Mouse (Mus musculus) MN1 (cell line): ENCODE measurements around the gene 2010300C02Rik.
"Not testable (repeated sequence)": the region's sequence is repeated elsewhere in the genome, so short reads cannot be mapped to it uniquely, and the experiment has no call there.

Experiments
- DNase-seq: peaks from one replicate; pipeline ENCODE4 v3.0.0-alpha.2; 2016; ENCODE audit warnings: low spot score

The 2010300C02Rik gene

DNA sequence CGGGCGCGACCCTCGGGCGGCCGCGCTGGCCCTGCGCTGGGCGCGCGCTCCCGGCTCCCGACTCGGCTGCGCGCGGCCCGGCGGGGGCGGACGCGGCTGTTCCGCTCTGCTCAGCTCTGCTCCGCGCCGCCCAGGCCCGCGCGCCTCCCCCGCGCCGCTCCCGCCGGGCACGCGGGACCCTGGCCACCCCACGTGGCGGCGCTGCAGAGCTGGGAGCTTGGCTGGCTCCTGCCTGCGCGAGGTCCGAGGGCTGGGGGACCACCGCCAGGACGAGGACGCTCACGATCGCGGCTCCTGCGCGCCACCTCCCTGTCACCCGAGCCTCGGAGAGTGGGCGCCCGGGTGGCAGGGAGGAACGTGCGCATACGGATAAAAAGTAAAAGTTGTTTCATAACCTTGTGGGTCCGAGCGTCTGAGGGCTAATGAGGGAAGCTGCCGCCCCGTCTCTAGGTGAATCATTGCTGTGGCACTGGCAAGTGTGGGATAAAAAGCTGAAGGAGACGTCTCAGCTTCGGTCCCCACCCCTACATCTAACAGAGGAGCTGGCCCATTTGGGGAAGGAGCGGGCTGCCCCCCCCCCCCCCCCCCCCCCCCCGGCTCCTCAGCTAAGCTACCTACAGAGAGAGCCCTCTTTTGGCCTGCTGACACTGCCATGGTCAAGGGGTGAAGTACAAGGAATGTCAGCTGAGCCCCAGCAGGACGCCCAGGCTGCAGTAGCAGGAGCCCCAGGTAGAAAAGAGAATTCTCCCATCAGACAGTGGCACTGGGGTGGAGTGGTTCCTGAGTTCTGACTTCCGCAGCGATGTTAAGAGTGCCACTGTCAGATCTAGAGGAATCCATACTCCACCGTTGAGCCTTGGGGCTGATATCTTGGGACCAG, at the start of gene 2010300C02Rik:
2010300C02Rik (minus strand) TSS at position 325 of the 880 bp plus-strand sequence.
- no peak for DNase-seq

DNA sequence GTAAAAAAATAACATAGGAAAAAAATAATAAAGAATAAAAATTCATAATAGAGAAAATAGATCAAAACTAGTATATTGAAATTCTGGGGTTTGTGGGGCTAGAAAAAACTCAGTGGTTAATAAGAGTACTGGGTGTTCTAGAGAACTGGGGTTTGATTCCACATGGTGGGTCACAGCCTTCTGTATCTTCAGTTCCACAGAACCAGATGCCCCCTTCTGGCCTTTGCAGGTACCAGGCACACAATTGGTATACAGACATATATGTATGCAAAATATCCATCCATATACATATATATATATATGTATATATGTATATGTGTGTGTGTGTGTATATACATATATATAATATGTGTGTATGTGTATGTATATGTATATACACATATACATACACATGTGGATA, 39.5 kb upstream of the 2010300C02Rik start:
- no peak for DNase-seq

DNA sequence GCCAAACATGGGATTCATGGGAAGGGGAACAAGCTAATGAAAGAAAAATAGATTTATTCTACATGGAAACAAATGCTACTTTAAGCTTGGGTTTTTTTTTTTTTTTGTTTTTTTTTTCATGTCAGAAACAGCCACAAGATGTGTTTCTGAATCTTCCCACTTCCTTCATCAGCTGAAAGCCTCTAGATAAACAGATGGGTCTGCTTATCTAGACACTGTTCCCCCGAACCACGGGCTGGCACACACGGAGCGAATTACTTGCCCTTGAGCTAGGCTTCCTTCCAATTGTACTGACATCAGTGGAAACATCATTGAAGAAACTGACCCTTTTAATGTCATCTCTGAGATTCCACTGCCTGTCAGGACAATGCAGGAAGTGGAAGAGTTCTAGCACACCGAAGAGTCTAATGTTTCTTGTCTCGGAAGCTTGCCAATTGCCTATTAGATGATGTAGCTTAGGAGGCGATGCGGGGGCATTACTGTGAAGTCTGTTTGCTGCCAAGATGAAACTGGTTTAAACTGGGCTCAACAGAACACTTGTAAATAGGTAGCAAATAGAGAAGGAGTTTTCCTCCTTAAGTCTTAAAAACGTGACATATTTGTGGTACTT, 24.9 kb upstream of the 2010300C02Rik start:
- DNase-seq, result no peak

DNA sequence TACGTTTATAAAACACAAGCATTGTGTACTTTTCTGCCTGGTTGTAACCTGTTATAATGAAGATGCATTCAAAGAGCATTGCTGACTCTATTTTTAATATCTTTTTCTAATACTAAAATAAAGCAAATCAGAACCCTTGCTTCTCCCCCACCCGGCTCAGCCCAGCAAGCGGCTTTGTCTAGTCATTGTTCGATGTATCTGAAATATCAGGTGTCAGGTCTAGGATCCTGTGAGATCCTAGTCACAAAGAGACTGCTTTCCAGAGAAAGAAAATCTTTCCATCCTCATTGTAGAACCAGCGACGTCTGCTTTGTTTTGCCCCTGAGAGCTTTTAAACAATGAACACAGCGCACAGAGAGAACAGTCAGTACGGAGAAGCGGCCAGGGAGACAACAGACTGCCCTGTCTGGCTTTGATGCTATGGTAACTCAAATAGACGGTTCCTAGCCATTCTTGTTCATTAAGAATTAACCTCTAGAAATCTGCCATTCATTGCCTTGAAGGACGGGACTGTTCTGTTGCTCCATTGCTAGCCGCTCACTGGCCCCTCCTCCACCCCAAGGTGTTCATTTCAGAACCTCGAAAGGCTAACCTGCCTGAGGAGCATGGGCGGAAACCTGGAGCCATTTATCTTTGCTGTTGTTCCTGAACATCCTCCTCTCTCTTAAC, 22.9 kb upstream of the 2010300C02Rik start:
- no peak for DNase-seq

DNA sequence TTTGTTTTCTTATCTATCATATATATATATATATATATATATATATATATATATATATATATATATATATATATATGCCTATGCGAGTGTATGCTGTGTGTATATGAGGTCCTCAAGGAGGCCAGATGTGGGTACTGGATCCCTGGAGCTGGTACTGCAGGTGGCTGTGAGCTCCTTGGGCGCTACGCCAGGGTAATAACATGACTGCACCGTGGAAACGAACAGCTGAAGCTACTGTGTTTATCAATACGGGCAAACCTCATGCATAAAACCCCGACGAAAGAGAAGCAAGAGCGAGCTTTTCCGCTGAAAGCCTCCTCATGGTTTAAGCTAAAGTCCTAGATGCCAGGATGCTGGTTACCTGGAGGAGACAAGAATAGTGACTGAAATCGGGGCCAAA, 22.2 kb upstream of the 2010300C02Rik start:
- DNase-seq, result no peak

DNA sequence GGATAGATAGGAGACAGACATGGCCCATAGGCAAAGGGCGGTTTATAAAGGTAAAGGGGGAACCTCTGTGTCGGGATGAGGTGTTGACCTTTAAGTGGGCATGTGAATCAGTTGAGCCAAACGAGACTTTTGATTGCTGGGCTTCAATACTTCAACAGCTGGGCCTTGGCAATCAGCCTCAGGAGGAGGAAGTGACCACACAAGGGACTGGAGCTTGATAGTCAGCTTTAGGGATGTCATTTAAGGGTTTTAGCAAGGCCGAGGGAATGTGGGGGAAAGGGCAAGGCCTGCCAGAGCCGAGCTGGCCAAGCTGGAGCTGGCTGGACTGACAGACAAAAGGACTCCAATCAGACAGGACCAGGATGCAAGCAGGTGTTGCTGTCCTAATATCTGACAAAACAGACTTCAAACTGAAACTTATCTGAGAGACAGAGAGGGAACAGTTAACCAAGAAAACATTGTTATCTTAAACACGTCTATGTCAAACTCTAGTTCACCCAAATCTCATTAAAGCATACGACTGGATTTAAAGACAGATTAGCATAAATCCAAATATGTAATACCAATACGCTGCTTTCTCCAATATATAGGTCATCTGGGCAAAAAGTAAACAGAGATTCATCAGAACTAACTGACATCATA, 20.4 kb upstream of the 2010300C02Rik start:
- DNase-seq, result no peak

DNA sequence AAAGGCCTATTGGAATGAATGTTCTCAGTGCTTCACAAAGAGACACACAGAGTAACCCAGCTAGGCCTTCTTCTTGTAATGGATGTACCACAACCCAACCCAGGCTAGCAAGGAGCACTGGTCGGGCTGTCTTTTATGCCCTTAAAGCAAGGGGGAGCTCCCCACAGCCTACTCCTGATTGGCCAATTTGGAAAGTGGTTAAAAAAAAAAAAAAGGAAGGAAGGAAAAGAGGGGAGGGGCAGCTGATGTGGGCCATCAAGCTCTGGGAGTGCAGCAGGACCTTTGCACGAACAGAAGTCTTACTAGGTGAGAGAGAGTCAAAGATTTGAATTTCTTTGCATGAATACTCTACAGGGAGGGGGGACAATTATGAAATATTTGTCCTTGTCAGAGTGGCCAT, 19.0 kb upstream of the 2010300C02Rik start:
- no peak for DNase-seq

DNA sequence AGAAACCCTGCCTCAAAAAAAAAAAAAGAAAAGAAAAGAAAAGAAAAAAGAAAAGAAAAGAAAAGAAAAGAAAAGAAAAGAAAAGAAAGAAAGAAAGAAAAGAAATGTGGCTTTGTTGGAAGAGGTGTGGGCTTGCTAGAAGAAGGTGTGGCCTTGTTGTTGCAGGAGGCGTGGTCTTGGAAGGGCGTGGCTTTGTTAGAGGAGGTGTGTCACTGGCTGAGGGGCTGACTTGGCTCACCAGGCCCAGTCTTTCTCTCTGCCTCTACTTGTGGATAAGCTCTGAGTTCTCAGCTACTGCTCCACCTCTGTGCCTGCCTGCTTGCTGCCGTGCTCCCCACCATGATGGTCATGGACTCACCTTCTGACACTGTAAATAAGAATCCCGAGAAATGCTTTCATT, 17.2 kb upstream of the 2010300C02Rik start:
- DNase-seq, result no peak

DNA sequence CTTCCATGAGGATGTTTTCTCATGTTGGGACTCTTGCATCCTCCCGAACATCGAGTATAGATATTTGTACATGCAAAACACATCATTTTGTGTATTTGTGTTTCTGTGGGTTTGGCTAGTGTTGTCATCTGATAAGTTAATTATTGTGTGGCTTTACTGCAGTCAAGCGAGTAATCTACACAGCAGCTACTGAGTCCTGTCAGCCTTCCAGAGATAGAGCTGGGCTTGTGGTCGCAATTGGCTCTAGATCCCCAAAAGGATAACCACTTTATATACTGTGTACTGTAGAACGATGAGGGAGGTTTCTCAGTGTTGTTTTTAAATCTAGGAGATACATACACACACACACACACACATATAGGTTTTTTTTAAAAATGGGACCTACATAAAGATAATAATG, 16.0 kb upstream of the 2010300C02Rik start:
- DNase-seq, result no peak

DNA sequence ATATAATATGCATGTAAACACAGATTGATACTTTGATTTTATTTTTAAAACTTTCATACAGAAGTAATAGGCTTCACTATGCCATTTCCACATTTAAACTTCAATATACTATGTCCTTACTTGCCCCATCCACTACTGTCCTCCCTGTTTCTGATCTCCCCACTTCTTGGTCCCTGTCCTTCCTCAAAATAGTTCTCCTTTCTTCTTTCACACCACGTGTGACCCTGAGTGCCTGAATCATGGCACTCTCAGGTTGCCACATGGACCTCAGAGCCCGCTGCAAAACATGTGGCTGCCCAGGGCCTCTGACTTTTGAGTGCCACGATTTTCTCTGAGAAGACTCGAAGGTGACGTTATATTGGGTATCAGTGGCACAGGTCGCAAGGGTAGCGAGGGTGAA, 15.0 kb upstream of the 2010300C02Rik start:
- no peak for DNase-seq

DNA sequence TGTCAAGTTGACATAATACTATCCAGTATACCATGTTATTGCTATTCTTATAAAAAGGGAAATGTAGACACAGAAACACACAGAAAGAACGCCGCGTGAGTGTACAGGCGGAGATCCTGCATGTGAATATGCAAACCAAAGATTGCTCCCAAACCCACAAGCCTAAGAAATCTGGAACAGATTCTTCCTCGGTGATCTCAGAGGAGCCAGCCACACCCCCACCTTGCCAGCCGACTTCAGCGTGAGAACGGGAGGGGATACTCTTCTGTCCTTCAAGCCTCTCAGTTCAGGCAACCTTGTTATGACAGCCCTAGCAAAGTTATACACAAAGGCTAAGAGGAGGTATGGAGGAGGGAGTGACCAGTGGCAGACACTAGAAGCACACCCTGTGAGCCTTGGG, 9.5 kb upstream of the 2010300C02Rik start:
- no peak for DNase-seq

DNA sequence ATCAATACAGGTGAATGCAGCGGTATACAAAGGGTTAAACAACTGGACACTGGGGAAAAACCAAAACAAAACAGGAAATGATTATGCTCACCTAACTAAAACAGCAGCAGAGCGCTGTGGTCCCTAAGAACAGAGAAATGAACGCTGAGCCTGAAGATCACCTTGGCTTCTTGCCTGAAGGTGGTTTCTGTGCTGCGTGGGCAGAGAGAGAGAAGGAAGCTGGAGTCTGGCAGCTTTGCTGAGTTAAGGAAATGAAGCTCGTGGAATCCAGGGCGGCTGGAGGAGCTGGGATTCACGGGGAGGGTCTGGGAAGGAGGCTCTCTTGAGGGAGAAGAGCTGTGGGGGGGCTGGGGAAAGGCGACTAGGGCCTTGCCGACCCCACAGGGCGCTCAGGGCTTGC, 8.2 kb upstream of the 2010300C02Rik start:
- no peak for DNase-seq

DNA sequence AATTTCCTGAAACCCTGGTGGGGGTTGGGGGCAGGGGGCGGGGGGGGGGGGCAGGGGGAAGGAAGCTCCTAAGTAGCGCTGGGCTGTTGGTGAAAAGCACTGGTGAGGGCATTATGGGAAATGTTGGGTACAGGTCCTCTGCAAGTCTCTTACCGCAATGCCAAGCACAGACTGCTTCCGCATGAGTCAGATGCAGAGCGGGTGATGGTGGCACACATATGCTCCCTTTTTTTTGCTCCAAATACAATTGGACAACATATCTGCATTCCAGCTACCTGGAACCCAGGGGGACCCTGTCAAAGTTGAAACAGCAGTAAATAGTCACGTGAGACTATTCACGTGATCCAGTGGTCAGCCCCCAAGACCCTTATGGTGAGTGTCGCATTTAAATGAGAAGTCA, 7.3 kb upstream of the 2010300C02Rik start:
- DNase-seq, result no peak

DNA sequence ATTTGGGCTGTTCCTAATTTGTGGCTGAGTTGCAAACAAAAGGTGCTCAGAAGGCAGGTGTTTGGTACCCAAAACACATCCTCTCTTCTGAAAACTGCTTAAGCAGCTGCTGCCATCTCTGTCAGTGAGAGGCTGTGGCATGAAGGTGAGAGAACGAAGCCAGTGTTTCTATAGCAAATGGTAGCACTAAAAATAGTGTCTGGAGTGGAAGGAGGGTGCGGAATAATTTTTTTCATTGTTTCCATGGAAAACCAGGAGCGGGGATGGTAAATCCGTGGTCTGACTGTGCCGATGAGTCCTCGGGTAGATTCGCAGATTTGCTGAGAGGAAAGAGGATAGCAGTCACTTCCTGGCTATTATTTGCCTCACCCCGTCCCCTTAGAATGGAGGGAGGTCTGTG, 6.5 kb upstream of the 2010300C02Rik start:
- DNase-seq, result no peak

DNA sequence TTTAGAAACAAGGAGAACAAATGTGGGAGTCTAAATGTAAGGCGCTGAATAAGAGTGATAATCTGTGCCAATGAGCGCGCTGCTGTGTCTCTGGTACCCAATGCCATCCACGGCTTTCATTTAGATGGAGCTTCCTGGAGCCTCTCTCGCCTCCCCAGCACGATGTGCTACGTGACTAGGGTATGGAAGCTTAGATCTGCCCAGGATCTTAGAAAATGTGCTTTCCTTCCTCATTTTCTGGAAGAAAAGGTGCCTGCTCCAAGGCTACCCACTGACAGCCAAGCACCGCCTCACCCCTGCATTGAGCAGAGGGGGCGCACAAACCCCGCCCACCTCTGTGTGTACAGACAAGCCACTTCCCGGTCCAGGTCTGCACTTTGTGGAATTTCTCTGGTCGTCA, 6.0 kb upstream of the 2010300C02Rik start:
- DNase-seq, result no peak

DNA sequence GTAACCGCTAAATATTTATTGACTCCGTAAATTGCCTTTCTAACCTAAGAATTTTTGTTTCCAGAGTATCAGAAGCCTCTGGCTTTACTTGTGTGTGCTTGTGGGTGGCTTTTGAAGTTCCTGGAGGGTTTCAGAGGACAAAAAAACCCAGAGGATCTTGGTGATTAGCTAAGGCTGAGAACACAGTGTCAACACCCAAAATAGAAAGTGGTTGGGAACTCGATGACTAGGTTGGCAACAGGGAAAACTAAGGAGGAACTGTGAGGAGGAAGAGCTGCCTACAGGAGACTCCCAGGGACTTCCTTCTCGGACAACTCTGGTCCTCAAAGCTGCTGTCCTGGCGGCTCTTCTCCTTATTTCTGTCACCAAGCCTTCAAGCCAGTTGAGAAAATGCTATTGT, 1.2 kb upstream of the 2010300C02Rik start:
- no peak for DNase-seq

DNA sequence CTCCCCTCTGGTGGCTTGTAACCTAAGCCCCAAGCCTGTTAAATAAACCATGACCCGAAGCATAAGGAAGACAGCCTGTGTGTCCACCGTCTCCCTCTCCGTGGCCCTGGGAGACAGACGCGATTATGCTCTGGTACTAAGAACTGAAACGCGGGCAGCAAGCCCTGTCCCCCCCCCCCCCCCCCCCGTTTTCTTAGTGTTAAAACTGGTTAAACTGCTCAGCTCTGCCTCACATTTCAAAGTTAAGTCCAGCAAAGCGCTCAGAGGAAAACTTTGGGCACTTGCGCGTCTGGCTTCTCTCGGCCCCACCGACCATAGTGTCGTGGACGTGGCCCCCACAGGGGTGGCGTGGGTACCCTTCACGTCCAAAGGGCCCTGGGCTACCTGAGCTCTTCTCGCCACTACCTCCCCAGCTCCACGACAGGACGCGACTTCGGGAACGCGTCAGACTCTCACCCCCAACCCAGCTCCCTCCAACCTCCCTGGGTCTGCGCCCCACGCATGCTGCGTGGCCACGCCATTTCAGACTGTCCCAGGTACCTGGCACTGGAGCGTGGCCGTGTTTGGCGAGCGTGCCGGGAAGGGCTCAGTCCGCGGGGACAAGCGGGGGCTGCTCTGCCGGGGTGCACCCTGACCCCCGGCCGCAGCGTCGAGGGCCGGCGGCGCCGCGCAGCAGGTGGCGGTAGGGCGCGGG, 708 bp downstream of the 2010300C02Rik start:
- DNase-seq, result no peak

DNA sequence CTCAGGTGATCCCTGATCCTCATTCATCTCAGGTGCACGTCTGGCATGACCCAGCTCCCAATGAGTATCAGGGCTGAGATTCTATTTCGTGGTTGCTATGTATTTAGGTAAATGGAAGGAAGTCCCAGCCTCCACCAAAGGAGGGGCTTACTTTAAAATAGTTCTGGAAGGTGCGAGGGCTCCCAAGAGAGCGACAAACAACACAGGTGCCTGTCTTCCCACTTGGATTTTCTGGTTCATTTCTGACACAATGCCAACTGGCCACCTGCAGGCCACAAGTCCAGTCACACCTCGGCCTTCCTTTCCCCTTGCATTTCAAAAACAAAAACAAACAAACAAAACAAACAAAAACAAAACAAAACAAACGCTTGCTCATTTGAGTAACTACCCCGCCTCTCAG, 1.4 kb downstream of the 2010300C02Rik start:
- no peak for DNase-seq

DNA sequence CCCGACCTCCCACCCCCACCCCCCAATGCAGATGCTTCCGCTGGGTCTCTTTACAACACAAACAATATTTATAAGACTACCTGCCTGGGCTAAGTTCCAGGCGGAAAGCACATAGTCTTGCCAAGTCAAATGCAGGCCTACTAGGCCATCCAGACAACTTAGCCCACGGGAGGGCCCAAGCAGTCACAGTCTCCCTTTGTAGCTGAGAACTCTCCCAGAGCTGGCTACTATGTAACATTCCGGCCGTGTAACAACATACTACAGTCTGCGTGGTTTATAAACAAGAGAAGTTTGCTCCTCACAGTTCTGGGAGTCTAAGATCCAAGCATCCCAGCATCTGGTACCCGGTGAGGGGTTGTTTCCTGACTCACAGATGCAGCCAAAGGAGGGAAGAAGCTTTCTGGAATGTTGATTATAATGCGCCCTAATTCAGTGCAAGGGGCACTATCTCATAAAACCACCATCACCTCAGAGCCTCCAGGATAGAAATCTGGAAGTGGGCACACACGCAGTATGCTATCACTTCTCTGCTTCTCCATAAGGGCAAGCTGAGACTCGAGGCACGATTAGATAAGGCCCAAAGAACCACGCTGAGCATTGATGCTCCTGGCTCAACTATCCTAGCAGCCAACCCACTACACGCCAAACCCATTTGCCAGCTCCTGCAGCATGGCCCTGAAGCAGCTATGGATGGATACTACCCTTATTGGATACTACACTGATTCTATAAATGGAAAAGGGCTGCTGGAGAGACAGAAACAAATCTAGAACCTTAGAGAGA, 2.3 kb downstream of the 2010300C02Rik start:
- no peak for DNase-seq

DNA sequence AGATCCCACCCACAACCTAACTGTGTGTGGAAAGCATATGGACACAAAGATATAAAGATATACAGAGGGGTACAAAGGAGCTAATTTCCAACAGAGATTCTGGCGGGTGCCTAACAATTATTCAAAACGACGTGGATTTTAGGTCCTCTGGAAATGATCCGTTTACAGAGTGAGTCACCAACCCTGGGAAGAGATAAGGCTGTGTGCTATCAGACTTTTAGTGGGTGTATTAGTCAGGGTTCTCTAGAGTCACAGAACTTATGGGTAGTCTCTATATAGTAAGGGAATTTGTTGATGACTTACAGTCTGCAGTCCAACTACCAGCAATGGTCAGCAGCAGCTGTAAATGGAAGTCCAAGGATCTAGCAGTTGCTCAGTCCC, 7.5 kb downstream of the 2010300C02Rik start:
- DNase-seq, result not testable (repeated sequence)
